Mouse (Mus musculus) gastrocnemius, postnatal 36 days (tissue): Measurements from ENCODE around the gene Stk11ip. TPM values are rescaled to one million over a fixed set of nuclear protein-coding genes. Genes with fewer than 3 reads are reported as not detected.

ENCODE experiments used
- DNase-seq, 2 experiments: peaks; one replicate each; pipeline ENCODE4 v3.0.0; 2022
- intact Hi-C: fragments of 180-260 bp; cut with DNase I; formaldehyde crosslinking; loops from one replicate; pipeline ENCODE4 v1.15.1; 2025
- total RNA-seq, 2 experiments: library from RNA; stranded (reverse); gene quantifications; 2 replicates each; pipeline ENCODE4 v1.2.3; 2021

Gene Stk11ip
- total RNA-seq, 2 experiments from 2014 or later: 5.8 to 7.7 TPM

DNA sequence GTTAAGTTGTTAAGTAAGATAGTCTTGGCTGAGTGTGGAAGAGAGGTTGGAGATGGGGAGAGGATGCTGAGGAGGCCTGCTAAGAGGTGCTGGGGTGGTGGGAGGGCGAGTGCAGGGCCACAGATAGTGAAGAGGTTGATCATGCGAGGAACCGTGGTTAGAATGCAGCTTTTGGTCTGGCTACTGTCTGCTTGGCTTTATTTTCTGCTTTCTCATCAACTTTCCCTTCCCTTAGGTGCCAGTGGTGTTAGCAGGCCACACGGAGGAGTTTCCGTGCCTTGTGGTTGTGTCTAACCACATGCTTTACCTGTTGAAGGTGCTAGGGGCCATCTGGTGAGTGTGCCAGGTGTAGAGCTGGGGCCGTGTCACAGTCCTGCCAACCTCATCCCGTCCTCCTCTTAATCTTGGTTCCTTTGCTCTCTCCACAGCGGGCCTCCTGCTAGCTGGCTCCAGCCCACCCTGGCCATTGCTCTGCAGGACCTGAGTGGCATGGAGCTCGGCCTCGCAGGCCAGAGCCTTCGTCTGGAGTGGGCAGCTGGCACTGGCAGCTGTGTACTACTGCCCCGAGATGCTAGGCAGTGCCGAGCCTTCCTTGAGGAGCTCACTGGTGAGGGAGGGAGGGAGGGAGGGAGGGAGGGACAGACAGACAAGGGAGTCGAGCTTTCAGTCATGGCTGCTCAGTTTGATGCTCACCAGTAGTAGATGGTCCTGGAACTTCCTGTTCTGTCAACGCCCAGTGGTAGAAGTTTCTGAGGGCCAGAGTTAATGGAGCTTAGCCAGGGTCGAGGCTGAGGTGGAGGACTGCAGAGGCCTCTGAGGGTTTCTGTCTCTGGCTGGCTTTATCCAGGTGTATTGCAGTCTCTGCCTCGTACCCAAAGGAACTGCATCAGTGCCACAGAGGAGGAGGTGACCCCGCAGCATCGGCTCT lies 12.3 kb downstream of the Stk11ip start:
- intact Hi-C loops: no loop called here
- no peak for DNase-seq

GRCm38 (mm10) chr1:75537587-75537986 lies 16.3 kb downstream of the Stk11ip start:
- no peak for DNase-seq
- intact Hi-C loops: no loop called here

DNA sequence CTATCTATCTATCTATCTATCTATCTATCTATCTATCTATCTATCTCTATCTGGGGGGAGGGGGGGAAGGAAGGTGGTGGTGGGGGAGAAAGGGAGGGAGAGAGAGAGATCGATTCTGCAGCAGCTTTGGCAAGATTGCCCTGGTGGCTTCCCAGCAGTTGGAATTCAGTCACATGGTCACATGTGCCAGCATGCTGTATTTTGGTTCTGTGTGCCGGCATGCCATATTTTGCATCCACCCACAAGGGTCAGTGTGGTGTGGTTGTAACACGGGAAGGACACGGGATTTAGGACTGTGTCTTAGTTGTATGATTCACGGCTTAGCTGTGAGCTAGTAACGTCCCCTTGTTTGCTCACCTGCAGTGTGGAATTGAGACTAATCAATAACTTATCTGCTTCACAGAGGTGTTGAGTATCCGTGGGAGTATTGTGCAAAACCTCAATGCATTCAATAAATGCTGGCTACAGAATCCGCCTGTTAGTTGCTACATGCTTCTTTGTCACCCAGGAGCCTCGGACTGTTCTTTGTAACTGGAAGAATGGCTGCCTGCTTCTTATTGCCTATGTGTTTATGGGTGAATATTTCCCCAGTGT lies 17.4 kb downstream of the Stk11ip start:
- DNase-seq: no peak
- intact Hi-C loops: no loop called here

DNA sequence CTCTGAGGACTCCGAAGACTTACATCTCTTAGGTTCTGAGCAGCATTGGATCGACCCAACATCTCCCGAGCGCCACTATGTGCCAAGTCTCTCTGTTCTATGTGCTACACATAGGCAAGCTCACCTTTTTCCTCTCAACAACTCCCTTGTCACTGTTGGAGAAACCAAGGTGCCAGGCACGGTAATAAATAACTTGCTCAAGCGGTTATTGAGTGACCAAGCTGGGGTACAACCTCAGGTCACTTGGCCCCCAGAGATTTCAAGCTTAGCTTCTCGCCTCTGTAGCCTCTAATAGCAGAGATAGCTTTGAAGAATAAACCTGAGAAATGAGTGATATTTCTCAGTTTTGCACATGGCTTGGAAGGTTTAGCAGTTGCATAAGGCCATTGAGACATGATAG lies 20.2 kb downstream of the Stk11ip start:
- no peak for DNase-seq
- intact Hi-C loops: no loop called here

DNA sequence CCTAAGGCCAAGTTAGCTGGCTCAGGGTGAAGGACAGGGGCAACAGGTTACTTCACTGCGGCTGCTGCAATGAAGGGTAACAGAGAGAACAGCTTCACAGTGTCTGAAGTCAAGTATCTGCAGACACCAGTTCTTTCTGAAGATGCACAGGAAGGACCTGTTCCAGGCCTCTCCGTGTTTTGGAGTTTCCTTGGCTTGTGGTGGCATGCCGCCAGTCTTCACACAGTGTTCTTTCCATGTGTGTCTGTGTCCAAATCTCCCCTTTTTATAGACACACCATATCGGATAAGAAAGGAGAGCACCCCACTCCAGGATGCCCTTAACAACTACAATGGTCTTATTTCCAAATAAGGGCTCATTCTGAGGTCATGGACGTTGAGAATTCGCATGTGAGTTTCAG lies 23.0 kb downstream of the Stk11ip start:
- no peak for DNase-seq
- intact Hi-C loops: no loop called here

GRCm38 (mm10) chr1:75545965-75546956 lies 24.9 kb downstream of the Stk11ip start, which contains the start of gene Slc4a3:
Gene Slc4a3 (plus strand): TSS chr1:75546266.
- DNase-seq: peak; percentile 50 to 51
- intact Hi-C loops: loop anchor here (5.0 kb wide), 1 partner anchor 59 kb away; no protein-coding TSS in a partner anchor

- intact Hi-C loops: loop anchor here (5.0 kb wide), 1 partner anchor 60 kb away; no protein-coding TSS in a partner anchor
- no peak for DNase-seq
Observed at GRCm38 (mm10) chr1:75547351-75547750, 26.0 kb downstream of the Stk11ip start.

- DNase-seq: no peak
- intact Hi-C loops: loop anchor here (5.0 kb wide), 1 partner anchor 61 kb away; no protein-coding TSS in a partner anchor
Observed at GRCm38 (mm10) chr1:75548083-75548482, 26.8 kb downstream of the Stk11ip start.

DNA sequence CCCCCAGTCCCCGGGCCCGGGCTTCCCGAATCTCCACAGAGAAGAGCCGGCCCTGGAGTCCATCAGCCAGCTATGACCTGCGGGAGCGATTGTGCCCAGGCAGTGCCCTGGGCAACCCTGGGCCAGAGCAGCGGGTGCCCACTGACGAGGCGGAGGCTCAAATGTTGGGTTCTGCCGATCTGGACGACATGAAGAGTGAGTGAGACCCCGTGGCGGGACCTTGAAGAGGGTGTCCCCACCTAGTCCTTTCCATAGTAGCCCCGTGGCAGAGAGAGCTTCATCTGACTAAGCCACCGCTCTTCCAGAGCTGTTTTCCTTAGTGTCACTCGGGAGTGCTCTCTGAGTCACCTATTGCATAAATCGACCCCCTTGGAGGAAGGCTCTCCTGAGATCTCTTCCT lies 27.5 kb downstream of the Stk11ip start:
- no peak for DNase-seq

DNA sequence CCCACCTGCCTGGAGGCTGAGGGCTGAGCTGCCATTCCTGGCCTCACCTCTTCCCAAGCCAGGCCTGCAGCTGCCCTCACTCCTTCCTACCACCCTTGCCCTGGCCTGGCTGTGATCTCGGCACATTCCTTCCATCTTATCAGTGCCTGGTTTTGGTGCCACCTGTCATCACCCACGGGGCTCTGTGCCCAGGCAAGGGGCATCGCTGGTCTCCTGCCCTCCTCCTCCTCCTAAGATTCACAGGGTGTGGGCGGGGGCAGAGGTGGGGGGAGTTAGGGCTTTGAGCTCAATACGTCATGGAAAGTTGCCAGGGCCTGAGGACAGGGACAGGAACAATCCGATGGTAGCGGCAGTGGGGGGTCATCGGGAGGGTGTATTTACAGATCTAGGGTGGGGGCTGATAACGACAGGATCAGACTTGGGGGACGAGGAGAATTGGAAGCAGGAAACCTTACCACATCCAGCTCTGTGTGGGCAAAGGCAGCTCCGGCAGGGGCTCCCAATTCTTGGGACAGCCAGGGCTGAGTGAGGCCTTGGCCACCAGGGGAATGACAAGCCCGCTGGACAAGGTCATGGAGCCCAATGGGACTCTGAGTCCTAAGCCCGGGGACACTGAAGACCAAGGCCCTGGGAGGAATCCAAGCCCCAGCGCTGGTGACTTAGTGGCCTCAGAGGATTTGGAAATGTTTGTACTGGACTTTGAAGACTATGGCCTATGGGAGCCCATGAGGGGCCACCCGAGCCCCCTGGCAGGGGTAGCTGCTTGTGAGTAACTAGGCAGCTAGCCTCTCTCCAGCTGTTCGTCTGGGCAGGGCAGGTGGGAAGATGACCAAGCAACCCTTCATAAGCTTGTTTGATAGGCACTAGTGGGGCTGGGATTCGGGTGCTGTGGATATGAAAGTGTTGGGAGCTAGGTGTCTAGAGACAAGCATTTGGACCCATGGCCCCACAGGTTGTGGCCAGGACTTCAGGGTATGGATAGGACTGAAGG lies 28.3 kb downstream of the Stk11ip start:
- no peak for DNase-seq
- intact Hi-C loops: loop anchor here (5.0 kb wide), 1 partner anchor 62 kb away; no protein-coding TSS in a partner anchor

More for the DNA sequence above, 27.5 kb downstream of the Stk11ip start:
- intact Hi-C loops: loop anchor here (5.0 kb wide), 1 partner anchor 62 kb away; no protein-coding TSS in a partner anchor

- intact Hi-C loops: no loop called here
- DNase-seq: no peak
Observed at GRCm38 (mm10) chr1:75550586-75550985, 29.3 kb downstream of the Stk11ip start.

GRCm38 (mm10) chr1:75555680-75556079 lies 34.4 kb downstream of the Stk11ip start:
- intact Hi-C loops: no loop called here
- DNase-seq: no peak

- intact Hi-C loops: no loop called here
- DNase-seq: no peak
Observed at GRCm38 (mm10) chr1:75556143-75556781, 34.9 kb downstream of the Stk11ip start.

DNA sequence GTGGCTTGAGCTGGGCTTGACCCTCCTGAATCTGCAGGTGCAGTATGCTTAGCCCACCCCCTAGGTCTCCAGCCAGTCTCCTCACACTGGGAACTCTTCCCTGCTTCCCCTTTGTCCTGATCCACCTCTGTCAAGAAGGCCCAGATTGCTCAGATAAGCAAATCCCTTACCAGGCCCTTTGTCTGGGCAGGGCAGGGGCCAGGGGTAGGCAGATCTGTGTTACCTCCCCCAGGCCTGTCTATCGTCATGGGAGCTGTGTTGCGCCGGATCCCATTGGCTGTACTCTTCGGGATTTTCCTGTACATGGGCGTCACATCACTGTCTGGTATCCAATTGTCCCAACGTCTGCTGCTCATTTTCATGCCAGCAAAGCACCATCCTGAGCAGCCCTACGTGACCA lies 35.7 kb downstream of the Stk11ip start:
- no peak for DNase-seq
- intact Hi-C loops: no loop called here

DNA sequence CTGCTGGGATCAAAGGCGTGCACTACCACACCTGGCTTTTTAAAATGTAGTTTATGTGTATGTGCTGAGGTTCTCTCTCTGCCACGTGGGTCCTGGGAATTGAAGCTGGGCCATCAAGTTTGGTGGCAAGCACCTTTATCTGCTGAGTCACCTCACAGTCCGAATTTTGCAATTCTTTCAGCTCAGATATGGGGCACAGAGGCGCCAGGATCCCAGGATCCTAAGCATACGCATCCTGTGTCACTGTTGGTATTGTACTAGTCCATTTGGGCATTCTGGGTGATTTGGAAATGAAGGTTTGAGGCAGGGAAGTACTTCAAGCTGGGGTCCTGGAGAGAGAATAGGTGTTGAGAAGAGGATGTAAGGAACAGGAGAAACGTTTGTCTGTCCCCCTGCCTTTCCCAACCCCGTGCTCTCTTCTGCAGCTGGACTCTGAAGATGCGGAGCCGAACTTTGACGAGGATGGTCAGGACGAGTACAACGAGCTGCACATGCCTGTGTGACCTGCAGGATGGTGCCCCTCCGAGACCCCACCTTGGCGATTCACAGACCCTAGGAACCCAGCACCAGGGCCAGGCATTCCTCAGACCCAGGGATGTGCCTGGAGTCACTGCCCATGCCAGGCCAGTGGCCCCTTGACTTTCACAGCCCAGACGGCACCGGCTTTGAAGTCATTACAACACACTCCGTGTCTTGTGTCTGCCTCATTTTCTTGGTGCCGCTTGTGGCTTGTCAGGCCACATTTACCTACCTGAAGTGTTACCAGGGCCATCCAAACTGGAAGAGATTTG lies 37.3 kb downstream of the Stk11ip start:
- DNase-seq: no peak
- intact Hi-C loops: loop anchor here (1.0 kb wide), 1 partner anchor 81 kb away; no protein-coding TSS in a partner anchor

DNA sequence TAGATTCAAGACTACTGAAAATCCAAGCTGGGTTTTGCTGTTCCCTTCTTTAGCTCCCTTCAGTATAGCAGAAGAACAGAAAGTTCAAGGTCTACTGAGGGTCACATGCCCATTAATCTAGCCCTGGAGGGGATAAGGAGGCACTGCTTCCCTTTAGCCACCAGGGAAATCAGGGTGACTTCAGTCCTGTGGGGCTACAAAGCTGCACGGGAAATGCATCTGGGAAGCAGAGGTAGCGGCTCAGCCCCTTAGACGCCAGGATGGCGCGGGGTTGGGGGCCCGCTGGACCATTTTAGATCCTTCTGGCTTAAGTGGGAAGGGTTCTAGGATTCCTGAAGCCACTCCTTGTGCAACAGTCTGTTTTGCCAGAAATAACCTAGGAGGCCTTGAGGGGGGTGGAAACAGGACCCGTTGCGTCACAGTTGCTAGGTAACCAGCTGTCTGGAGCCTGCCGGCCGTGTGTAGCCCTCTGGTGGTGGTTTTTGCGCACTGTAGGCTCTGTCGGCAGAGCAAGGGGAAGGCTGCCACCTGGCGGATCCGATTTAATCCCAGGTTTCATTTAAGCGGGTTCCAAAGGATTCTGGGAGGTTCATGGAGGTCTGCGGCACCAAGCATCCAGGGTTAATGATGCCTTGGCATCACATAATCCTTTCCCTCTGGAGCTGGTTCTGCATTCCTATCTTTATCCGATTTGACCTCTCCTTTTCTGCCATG lies 38.0 kb downstream of the Stk11ip start:
- DNase-seq: peak; percentile 86 to 89
- intact Hi-C loops: loop anchor here (1.0 kb wide), 1 partner anchor 82 kb away; no protein-coding TSS in a partner anchor
